Mouse (Mus musculus): Measurements from ENCODE around the gene Hoxd11. TPM values are rescaled to one million over a fixed set of nuclear protein-coding genes. Genes with fewer than 3 reads are reported as not detected.

Gene Hoxd11
- polyA plus RNA-seq, 2 experiments: 21.4 to 40.0 TPM

DNA sequence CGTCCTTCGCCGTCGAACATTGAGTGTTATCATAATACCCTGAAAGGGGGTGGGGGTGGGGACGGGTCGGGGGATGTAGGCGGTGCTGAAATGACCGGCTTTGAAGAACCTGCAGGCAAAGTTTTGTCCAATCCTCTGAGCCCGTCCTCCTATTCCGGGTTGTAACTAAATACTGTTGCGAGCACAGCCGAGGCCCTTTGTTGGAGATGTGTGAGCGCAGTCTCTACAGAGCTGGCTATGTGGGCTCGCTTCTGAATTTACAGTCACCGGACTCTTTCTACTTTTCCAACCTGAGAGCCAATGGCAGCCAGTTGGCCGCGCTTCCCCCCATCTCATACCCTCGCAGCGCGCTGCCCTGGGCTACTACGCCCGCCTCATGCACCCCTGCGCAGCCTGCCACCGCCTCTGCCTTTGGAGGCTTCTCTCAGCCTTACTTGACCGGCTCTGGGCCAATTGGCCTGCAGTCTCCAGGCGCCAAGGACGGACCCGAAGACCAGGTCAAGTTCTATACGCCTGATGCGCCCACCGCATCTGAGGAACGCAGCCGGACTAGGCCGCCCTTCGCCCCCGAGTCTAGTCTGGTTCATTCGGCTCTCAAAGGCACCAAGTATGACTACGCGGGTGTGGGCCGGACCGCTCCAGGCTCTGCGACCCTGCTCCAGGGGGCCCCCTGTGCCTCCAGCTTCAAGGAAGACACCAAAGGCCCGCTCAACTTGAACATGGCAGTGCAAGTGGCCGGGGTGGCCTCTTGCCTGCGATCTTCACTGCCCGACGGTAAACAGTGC is 4.3 kb upstream of the Hoxd11 start, which contains the start of gene Hoxd12:
Gene Hoxd12, plus strand, starts transcription at position 133 of the 785 bp plus-strand sequence.
- ATAC-seq (ENCODE audit: low FRiP score, low read depth) (peak; percentile 70), DNase-seq (ENCODE audit: low spot score) (peak; percentile 74)
- Histone ChIP-seq H3K9ac (ENCODE audit: low read depth, low read length, severe bottlenecking) (peak within 1 kb of the TSS; percentile 99), H3K9me3 (ENCODE audit: control insufficient read depth, low read length) (no peaks in the 10 kb centered on the region), H3K4me3 (replicated peaks; ENCODE audit: low read length) (peak within 1 kb of the TSS; percentile 74), H3K36me3 (ENCODE audit: control insufficient read depth, insufficient read depth, low read length) (peaks cover 6% of the 10 kb centered on the region; the same call in 1 of the 2 replicates), H3K27me3 (ENCODE audit: control insufficient read depth, insufficient read depth, low read length) (peaks cover 29% of the 10 kb centered on the region; the same call in 1 of the 2 replicates), H3K4me1 (ENCODE audit: control insufficient read depth, insufficient read depth, low read length) (peaks cover 17% of the 10 kb centered on the region), H3K4me2 (replicated peaks; ENCODE audit: low read depth, low read length, severe bottlenecking) (peak within 1 kb of the TSS; percentile 96), H3K27ac (replicated peaks; ENCODE audit: low read depth, low read length) (peak within 1 kb of the TSS; percentile 97)
- WGBS: 5% methylated on average over 47 of the region's 47 CpGs
- TF ChIP-seq POLR2A (IDR thresholded peaks at IDR 0.05; ENCODE audit: borderline replicate concordance, extremely low read depth, insufficient read depth, insufficient read length): peak; percentile 76; the same call in 1 of the 2 replicates

DNA sequence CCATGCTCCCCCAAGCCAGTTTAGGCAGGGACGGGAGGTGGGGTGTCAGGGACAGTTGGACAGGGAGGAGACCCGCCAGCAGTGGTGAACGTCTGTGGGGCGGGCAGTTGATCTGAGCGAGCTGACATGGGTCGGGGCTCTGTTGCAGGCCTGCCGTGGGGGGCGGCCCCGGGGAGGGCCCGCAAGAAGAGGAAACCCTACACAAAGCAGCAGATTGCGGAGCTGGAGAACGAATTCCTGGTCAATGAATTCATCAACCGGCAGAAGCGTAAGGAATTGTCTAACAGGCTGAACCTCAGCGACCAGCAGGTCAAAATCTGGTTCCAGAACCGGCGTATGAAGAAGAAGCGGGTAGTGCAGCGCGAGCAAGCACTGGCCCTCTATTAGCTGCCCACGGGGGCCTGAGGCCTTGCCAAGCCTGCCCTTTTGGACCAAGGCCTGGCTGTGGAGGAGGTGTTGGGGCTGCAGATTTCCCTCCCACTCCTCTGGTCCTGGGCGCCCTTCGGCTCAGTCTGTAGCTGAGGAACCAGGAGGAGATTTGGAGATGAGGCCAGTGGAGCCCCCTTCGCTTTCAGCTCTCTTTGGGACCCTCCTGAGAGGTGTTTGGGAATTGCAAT is 3.6 kb upstream of the Hoxd11 start:
- no peak for ATAC-seq (ENCODE audit: low FRiP score, low read depth)
- peaks cover 30% of the 10 kb centered on the region; the same call in 1 of the 2 replicates for H3K27me3 ChIP-seq (ENCODE audit: control insufficient read depth, insufficient read depth, low read length)
- peak overlapping the region; percentile 99 for H3K9ac ChIP-seq (ENCODE audit: low read depth, low read length, severe bottlenecking)
- DNase-seq (ENCODE audit: low spot score): no peak
- H3K4me3 ChIP-seq (replicated peaks; ENCODE audit: low read length): peak overlapping the region; percentile 74
- H3K4me1 ChIP-seq (ENCODE audit: control insufficient read depth, insufficient read depth, low read length): peaks cover 17% of the 10 kb centered on the region
- peak overlapping the region; percentile 97 for H3K27ac ChIP-seq (replicated peaks; ENCODE audit: low read depth, low read length)
- 11% methylated on average over 17 of the region's 24 CpGs for WGBS
- peak overlapping the region; percentile 96 for H3K4me2 ChIP-seq (replicated peaks; ENCODE audit: low read depth, low read length, severe bottlenecking)
- TF ChIP-seq POLR2A (IDR thresholded peaks at IDR 0.05; ENCODE audit: borderline replicate concordance, extremely low read depth, insufficient read depth, insufficient read length): 0 out of 2 replicates have a peak, but pooled peaks have one; percentile 30
- H3K36me3 ChIP-seq (ENCODE audit: control insufficient read depth, insufficient read depth, low read length): peaks cover 2% of the 10 kb centered on the region; the same call in 1 of the 2 replicates
- H3K9me3 ChIP-seq (ENCODE audit: control insufficient read depth, low read length): no peaks in the 10 kb centered on the region

DNA sequence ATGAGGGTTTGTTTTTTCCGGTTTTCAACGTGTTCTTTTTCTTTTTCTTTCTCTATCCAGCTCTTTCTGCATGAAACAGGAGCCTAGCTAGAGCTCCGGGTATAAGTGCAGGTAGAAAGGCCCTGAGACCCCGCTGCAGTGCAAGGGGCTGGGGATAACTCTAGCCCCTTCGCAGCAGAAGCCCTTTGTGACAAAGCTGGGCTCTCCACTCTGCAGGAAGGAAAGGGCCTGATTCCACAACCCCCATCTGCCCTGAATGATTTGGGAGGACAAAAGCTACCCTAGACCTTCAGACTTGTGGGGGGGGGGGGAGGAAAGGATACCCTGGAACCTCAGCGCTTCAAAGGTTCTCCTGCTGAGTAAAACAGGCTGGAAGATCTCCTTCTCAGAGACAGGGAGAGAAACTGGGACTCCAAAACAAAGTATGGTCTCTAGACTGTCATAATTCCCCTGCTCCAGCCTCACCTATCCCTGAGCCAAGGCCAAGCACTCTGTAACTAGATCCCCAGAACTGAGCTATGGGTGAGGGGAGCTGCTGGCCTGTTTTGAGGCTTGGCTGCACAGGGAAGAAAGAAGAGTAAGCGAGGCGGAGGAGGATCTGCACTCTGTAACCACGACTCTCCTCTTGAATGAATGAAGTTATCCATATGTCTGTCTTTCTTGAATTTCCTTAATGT is 2.8 kb upstream of the Hoxd11 start:
- peaks cover 17% of the 10 kb centered on the region for H3K4me1 ChIP-seq (ENCODE audit: control insufficient read depth, insufficient read depth, low read length)
- WGBS: 16% methylated on average over 9 of the region's 9 CpGs
- DNase-seq (ENCODE audit: low spot score) (no peak), ATAC-seq (ENCODE audit: low FRiP score, low read depth) (no peak)
- H3K4me2 ChIP-seq (replicated peaks; ENCODE audit: low read depth, low read length, severe bottlenecking): peak overlapping the region; percentile 96
- peak overlapping the region; percentile 74 for H3K4me3 ChIP-seq (replicated peaks; ENCODE audit: low read length)
- H3K27ac ChIP-seq (replicated peaks; ENCODE audit: low read depth, low read length): peak overlapping the region; percentile 97
- no peaks in the 10 kb centered on the region for H3K36me3 ChIP-seq (ENCODE audit: control insufficient read depth, insufficient read depth, low read length)
- no peaks in the 10 kb centered on the region for H3K9me3 ChIP-seq (ENCODE audit: control insufficient read depth, low read length)
- H3K27me3 ChIP-seq (ENCODE audit: control insufficient read depth, insufficient read depth, low read length): peaks cover 30% of the 10 kb centered on the region; the same call in 1 of the 2 replicates
- TF ChIP-seq POLR2A (IDR thresholded peaks at IDR 0.05; ENCODE audit: borderline replicate concordance, extremely low read depth, insufficient read depth, insufficient read length): no peak
- H3K9ac ChIP-seq (ENCODE audit: low read depth, low read length, severe bottlenecking): peak overlapping the region; percentile 99

DNA sequence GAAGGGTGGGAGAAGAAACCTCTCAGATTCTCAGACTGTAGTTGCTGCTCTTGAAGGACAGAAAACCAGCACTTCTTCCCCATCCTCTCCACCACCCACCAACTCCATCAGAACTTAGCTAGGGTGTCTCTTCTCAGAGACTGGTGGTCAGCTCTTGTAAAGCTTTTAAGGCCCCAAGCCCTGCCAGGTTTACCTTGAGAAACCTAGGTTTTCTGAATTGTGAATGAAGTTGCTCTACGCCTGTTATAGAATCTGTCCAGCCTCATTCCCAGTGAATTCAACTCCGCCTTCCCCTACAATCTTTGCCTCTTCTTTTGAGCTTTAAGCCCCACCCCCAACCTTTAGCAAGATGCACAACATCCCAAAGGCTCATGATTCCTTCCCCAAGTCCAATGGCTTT is 2.3 kb upstream of the Hoxd11 start:
- H3K27ac ChIP-seq (replicated peaks; ENCODE audit: low read depth, low read length): peak overlapping the region; percentile 97
- peak overlapping the region; percentile 99 for H3K9ac ChIP-seq (ENCODE audit: low read depth, low read length, severe bottlenecking)
- no peak for TF ChIP-seq POLR2A (IDR thresholded peaks at IDR 0.05; ENCODE audit: borderline replicate concordance, extremely low read depth, insufficient read depth, insufficient read length)
- peaks cover 35% of the 10 kb centered on the region; the same call in 1 of the 2 replicates for H3K27me3 ChIP-seq (ENCODE audit: control insufficient read depth, insufficient read depth, low read length)
- ATAC-seq (ENCODE audit: low FRiP score, low read depth) (no peak), DNase-seq (ENCODE audit: low spot score) (no peak)
- H3K4me2 ChIP-seq (replicated peaks; ENCODE audit: low read depth, low read length, severe bottlenecking): peak overlapping the region; percentile 96
- no peaks in the 10 kb centered on the region for H3K36me3 ChIP-seq (ENCODE audit: control insufficient read depth, insufficient read depth, low read length)
- H3K4me1 ChIP-seq (ENCODE audit: control insufficient read depth, insufficient read depth, low read length): peaks cover 17% of the 10 kb centered on the region
- peak overlapping the region; percentile 74 for H3K4me3 ChIP-seq (replicated peaks; ENCODE audit: low read length)
- WGBS: 24% methylated on average over 2 of the region's 2 CpGs
- no peaks in the 10 kb centered on the region for H3K9me3 ChIP-seq (ENCODE audit: control insufficient read depth, low read length)

DNA sequence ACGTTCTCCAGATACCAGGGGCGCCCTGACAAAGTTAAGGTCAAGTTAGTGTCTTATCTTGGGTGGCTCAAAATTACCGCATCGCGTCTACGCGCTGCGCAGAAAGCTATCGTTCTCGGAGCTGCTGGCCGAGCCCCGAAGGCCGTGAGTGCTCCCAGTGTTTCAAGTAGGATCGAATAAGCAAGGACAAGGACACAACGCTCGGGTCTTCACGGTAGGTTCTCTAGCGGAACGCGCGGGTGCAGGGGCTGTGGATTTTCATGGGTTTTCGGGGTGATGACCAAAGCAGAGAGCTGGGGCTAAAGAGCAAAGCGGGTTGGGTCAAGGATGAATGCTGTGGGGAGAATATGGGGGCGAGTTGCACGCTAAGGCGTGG is 227 bp downstream of the Hoxd11 start:
- no peak for ATAC-seq (ENCODE audit: low FRiP score, low read depth)
- peaks cover 5% of the 10 kb centered on the region; the same call in 1 of the 2 replicates for H3K4me1 ChIP-seq (ENCODE audit: control insufficient read depth, insufficient read depth, low read length)
- 2% methylated on average over 26 of the region's 26 CpGs for WGBS
- peak overlapping the region; percentile 97 for H3K27ac ChIP-seq (replicated peaks; ENCODE audit: low read depth, low read length)
- H3K9ac ChIP-seq (ENCODE audit: low read depth, low read length, severe bottlenecking): peak overlapping the region; percentile 99
- H3K4me2 ChIP-seq (replicated peaks; ENCODE audit: low read depth, low read length, severe bottlenecking): peak overlapping the region; percentile 96
- 0 out of 2 replicates have a peak, but pooled peaks cover 10% of the 10 kb centered on the region for H3K36me3 ChIP-seq (ENCODE audit: control insufficient read depth, insufficient read depth, low read length)
- no peak for DNase-seq (ENCODE audit: low spot score)
- H3K9me3 ChIP-seq (ENCODE audit: control insufficient read depth, low read length): no peaks in the 10 kb centered on the region
- peaks cover 32% of the 10 kb centered on the region for H3K27me3 ChIP-seq (ENCODE audit: control insufficient read depth, insufficient read depth, low read length)
- no peak for TF ChIP-seq POLR2A (IDR thresholded peaks at IDR 0.05; ENCODE audit: borderline replicate concordance, extremely low read depth, insufficient read depth, insufficient read length)
- H3K4me3 ChIP-seq (replicated peaks; ENCODE audit: low read length): peak overlapping the region; percentile 74
